Mouse (Mus musculus) intestine, embryonic 14.5 days (tissue): ENCODE data around the gene 1110032A03Rik. TPM values are rescaled to one million over a fixed set of nuclear protein-coding genes. Genes with fewer than 3 reads are reported as not detected.

Experiments used
- ATAC-seq: fragments of 200-750 bp; cut with Nextera tagmentation; replicated peaks from 2 replicates; pipeline ENCODE4 v1.8.0; 2017; ENCODE audit warnings: low read depth, moderate number of reproducible peaks, moderate TSS enrichment, moderate library complexity; ENCODE audit not compliant: low FRiP score, low TSS enrichment
- DNase-seq: peaks from one replicate; pipeline ENCODE4 v3.0.0-alpha.2; 2018; ENCODE audit warnings: low spot score
- H3K27ac ChIP-seq: fragments of 300-500 bp; sonication (generic); 2 replicates; pipeline ENCODE4 v1.5.1; 2014; ENCODE audit warnings: low read depth, mild to moderate bottlenecking, control low read depth
- H3K27me3 ChIP-seq: fragments of 300-500 bp; sonication (generic); replicated peaks from 2 replicates; pipeline ENCODE4 v1.6.1; 2014; ENCODE audit warnings: low read length, control low read depth; ENCODE audit not compliant: control insufficient read depth, insufficient read depth
- H3K36me3 ChIP-seq: fragments of 300-500 bp; sonication (generic); 2 replicates; pipeline ENCODE4 v1.6.1; 2014; ENCODE audit warnings: low read length, control low read depth; ENCODE audit not compliant: control insufficient read depth, insufficient read depth
- H3K4me1 ChIP-seq: fragments of 300-500 bp; sonication (generic); replicated peaks from 2 replicates; pipeline ENCODE4 v1.6.1; 2014; ENCODE audit warnings: low read length, control low read depth, mixed read lengths; ENCODE audit not compliant: control insufficient read depth, insufficient read depth
- H3K4me2 ChIP-seq: fragments of 300-500 bp; sonication (generic); 2 replicates; pipeline ENCODE4 v1.6.1; 2014; ENCODE audit warnings: low read length
- H3K4me3 ChIP-seq: fragments of 300-500 bp; sonication (generic); 2 replicates; pipeline ENCODE4 v1.5.1; 2014; ENCODE audit warnings: low read depth, low read length, control low read depth, mixed read lengths
- H3K9ac ChIP-seq: fragments of 300-500 bp; sonication (generic); 2 replicates; pipeline ENCODE4 v1.6.1; 2014; ENCODE audit warnings: mild to moderate bottlenecking, low read length
- H3K9me3 ChIP-seq: fragments of 300-500 bp; sonication (generic); 2 replicates; pipeline ENCODE4 v1.6.1; 2016; ENCODE audit warnings: low read length, control low read depth; ENCODE audit not compliant: control insufficient read depth
- WGBS: fragments of 180-500 bp; shearing (Covaris S2); extraction: QIAGEN DNeasy Blood & Tissue Kit; methylation state at CpG from one replicate; pipeline ENCODE4 v1.1.7; 2014; 5-methylcytosine and 5-hydroxymethylcytosine counted together
- polyA plus RNA-seq: library from polyadenylated mRNA; unstranded; fragments of >200 nt; fragmentation: Nextera tagmentation; extraction: Ambion mirVana; gene quantifications from 2 replicates; pipeline ENCODE4 v1.2.1, GENCODE M21; 2014

Gene 1110032A03Rik
- polyA plus RNA-seq, 1 experiment from 2014 or later: 32.0 TPM

- WGBS: 90% methylated on average over 3 of the region's 3 CpGs
- Histone ChIP-seq H3K27me3 (no peaks in the 10 kb centered on the region), H3K4me1 (no peaks in the 10 kb centered on the region), H3K4me3 (no peak overlapping the region), H3K9me3 (no peaks in the 10 kb centered on the region), H3K27ac (no peak overlapping the region), H3K4me2 (no peak overlapping the region), H3K36me3 (peaks cover 68% of the 10 kb centered on the region), H3K9ac (no peak overlapping the region)
- DNase-seq (no peak), ATAC-seq (no peak)
These were observed 19.9 kb upstream of the 1110032A03Rik start for GRCm38 (mm10) chr9:50795266-50795665.

- DNase-seq: peak; percentile 65
- WGBS: 75% methylated on average over 2 of the region's 2 CpGs
- H3K4me2 ChIP-seq: no peak overlapping the region
- no peaks in the 10 kb centered on the region for H3K4me1 ChIP-seq
- peaks cover 88% of the 10 kb centered on the region for H3K36me3 ChIP-seq
- H3K27me3 ChIP-seq: no peaks in the 10 kb centered on the region
- H3K4me3 ChIP-seq: no peak overlapping the region
- no peak overlapping the region for H3K27ac ChIP-seq
- no peak for ATAC-seq
- H3K9ac ChIP-seq: no peak overlapping the region
- H3K9me3 ChIP-seq: no peaks in the 10 kb centered on the region
These were observed 6.8 kb upstream of the 1110032A03Rik start for GRCm38 (mm10) chr9:50782155-50782554.

- H3K9me3 ChIP-seq: no peaks in the 10 kb centered on the region
- peak overlapping the region; percentile 69 for H3K4me2 ChIP-seq
- H3K27me3 ChIP-seq: no peaks in the 10 kb centered on the region
- H3K27ac ChIP-seq: peak overlapping the region; percentile 88; the same call in 1 of the 2 replicates
- peaks cover 38% of the 10 kb centered on the region for H3K36me3 ChIP-seq
- no peak for DNase-seq
- peaks cover 11% of the 10 kb centered on the region; the same call in 1 of the 2 replicates for H3K4me1 ChIP-seq
- 41% methylated on average over 11 of the region's 11 CpGs for WGBS
- H3K9ac ChIP-seq: peak overlapping the region; percentile 85
- peak; percentile 53 for ATAC-seq
- H3K4me3 ChIP-seq: peak overlapping the region; percentile 88
These were observed 941 bp upstream of the 1110032A03Rik start for GRCm38 (mm10) chr9:50776162-50776760.

GRCm38 (mm10) chr9:50775662-50776126 lies 374 bp upstream of the 1110032A03Rik start:
- DNase-seq: no peak
- Histone ChIP-seq H3K9ac (peak overlapping the region; percentile 85), H3K36me3 (peaks cover 36% of the 10 kb centered on the region), H3K4me3 (peak overlapping the region; percentile 88), H3K27me3 (no peaks in the 10 kb centered on the region), H3K27ac (peak overlapping the region; percentile 88), H3K4me1 (peaks cover 11% of the 10 kb centered on the region; the same call in 1 of the 2 replicates), H3K9me3 (no peaks in the 10 kb centered on the region), H3K4me2 (peak overlapping the region; percentile 69)
- 0% methylated on average over 28 of the region's 30 CpGs for WGBS
- peak; percentile 29 for ATAC-seq

GRCm38 (mm10) chr9:50774026-50774462 lies 1.3 kb downstream of the 1110032A03Rik start:
- Histone ChIP-seq H3K4me1 (peaks cover 14% of the 10 kb centered on the region; the same call in 1 of the 2 replicates), H3K9ac (no peak overlapping the region), H3K4me3 (0 out of 2 replicates have a peak overlapping the region, but pooled peaks have one; percentile 88), H3K27ac (no peak overlapping the region), H3K4me2 (peak overlapping the region; percentile 69), H3K9me3 (no peaks in the 10 kb centered on the region), H3K36me3 (peaks cover 22% of the 10 kb centered on the region), H3K27me3 (no peaks in the 10 kb centered on the region)
- DNase-seq (no peak), ATAC-seq (no peak)
- whole genome bisulfite sequencing: 63% methylated on average over 4 of the region's 4 CpGs

GRCm38 (mm10) chr9:50770011-50770410 lies 5.3 kb downstream of the 1110032A03Rik start:
- DNase-seq (no peak), ATAC-seq (no peak)
- no peaks in the 10 kb centered on the region for H3K9me3 ChIP-seq
- 80% methylated on average over 2 of the region's 2 CpGs for WGBS
- no peak overlapping the region for H3K9ac ChIP-seq
- H3K27me3 ChIP-seq: no peaks in the 10 kb centered on the region
- peaks cover 13% of the 10 kb centered on the region; the same call in 1 of the 2 replicates for H3K36me3 ChIP-seq
- no peak overlapping the region for H3K4me3 ChIP-seq
- no peak overlapping the region for H3K4me2 ChIP-seq
- no peak overlapping the region for H3K27ac ChIP-seq
- peaks cover 16% of the 10 kb centered on the region; the same call in 1 of the 2 replicates for H3K4me1 ChIP-seq

GRCm38 (mm10) chr9:50768107-50769002 lies 7.0 kb downstream of the 1110032A03Rik start, which contains the start of gene Fdxacb1:
Fdxacb1 (plus strand) TSS chr9:50768236.
- Histone ChIP-seq H3K9me3 (no peaks in the 10 kb centered on the region), H3K27ac (peak within 1 kb of the TSS; percentile 95), H3K4me3 (peak within 1 kb of the TSS; percentile 78), H3K36me3 (peaks cover 19% of the 10 kb centered on the region; the same call in 1 of the 2 replicates), H3K9ac (peak within 1 kb of the TSS; percentile 62), H3K4me2 (peak within 1 kb of the TSS; percentile 92), H3K4me1 (peaks cover 10% of the 10 kb centered on the region; the same call in 1 of the 2 replicates), H3K27me3 (no peaks in the 10 kb centered on the region)
- ATAC-seq: peak; percentile 98
- WGBS: 3% methylated on average over 59 of the region's 59 CpGs
- DNase-seq: peak; percentile 100

GRCm38 (mm10) chr9:50767531-50768106 lies 7.7 kb downstream of the 1110032A03Rik start:
- Histone ChIP-seq H3K4me2 (peak overlapping the region; percentile 92), H3K9me3 (no peaks in the 10 kb centered on the region), H3K36me3 (peaks cover 20% of the 10 kb centered on the region; the same call in 1 of the 2 replicates), H3K27me3 (no peaks in the 10 kb centered on the region), H3K4me3 (peak overlapping the region; percentile 78), H3K9ac (peak overlapping the region; percentile 62), H3K27ac (peak overlapping the region; percentile 95), H3K4me1 (peaks cover 10% of the 10 kb centered on the region; the same call in 1 of the 2 replicates)
- peak; percentile 38; the same call in 1 of the 2 replicates for ATAC-seq
- peak; percentile 58 for DNase-seq
- 5% methylated on average over 17 of the region's 17 CpGs for WGBS
